Mouse (Mus musculus): ENCODE results near the gene Clec1a. TPM values are rescaled to one million over a fixed set of nuclear protein-coding genes. Genes with fewer than 3 reads are reported as not detected.
"Not testable (repeated sequence)": the region's sequence is repeated elsewhere in the genome, so short reads cannot be mapped to it uniquely, and the experiment has no call there.

Clec1a gene
- 0.42 and 0.68 TPM in 2 replicates for polyA plus RNA-seq (2016; fragmentation: Nextera tagmentation; extraction: Ambion mirVana)

GRCm38 (mm10) chr6:129451411-129452039, at the start of gene Clec1a:
Gene Clec1a, minus strand, starts transcription at chr6:129452000.
- H3K9me3 ChIP-seq (replicated peaks) = no peaks in the 10 kb centered on the region
- no peak for DNase-seq (ENCODE audit: low spot score)
- no peaks in the 10 kb centered on the region for H3K27me3 ChIP-seq (ENCODE audit: low read depth, poor library complexity, severe bottlenecking)
- H3K4me3 ChIP-seq = no peak within 1 kb of the TSS
- H3K4me1 ChIP-seq = no peaks in the 10 kb centered on the region
- WGBS = 69% methylated on average over 13 of the region's 13 CpGs
- no peak within 1 kb of the TSS for H3K27ac ChIP-seq (replicated peaks)
- no peaks in the 10 kb centered on the region for H3K36me3 ChIP-seq

DNA sequence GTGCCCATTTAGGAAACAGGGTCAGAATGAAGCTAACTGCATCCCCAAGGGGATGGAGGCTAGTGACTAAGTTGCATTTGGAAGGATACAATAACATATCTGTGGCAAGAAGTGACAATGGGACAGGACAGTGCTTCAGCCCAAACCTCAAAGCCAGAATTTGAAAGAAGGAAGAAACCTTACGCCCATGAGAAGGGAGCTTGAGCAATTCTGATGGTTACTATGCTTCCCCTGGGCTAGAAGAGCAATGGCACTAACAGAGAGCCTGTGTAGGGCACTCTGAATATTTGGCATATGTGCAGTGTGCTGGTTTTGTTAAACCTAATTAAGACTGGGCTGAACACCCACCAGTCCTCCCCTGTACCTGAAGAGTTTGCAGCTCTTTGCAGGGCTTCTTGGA, 47.7 kb upstream of the Clec1a start:
- H3K27ac ChIP-seq (replicated peaks); H3K4me3 ChIP-seq; H3K36me3 ChIP-seq; H3K4me1 ChIP-seq; DNase-seq (ENCODE audit: low spot score); H3K27me3 ChIP-seq (ENCODE audit: low read depth, poor library complexity, severe bottlenecking): not testable (repeated sequence)
- 87% methylated on average over 1 of the region's 1 CpGs for WGBS
- H3K9me3 ChIP-seq (replicated peaks) = peaks cover 14% of the 10 kb centered on the region; the same call in 1 of the 2 replicates

DNA sequence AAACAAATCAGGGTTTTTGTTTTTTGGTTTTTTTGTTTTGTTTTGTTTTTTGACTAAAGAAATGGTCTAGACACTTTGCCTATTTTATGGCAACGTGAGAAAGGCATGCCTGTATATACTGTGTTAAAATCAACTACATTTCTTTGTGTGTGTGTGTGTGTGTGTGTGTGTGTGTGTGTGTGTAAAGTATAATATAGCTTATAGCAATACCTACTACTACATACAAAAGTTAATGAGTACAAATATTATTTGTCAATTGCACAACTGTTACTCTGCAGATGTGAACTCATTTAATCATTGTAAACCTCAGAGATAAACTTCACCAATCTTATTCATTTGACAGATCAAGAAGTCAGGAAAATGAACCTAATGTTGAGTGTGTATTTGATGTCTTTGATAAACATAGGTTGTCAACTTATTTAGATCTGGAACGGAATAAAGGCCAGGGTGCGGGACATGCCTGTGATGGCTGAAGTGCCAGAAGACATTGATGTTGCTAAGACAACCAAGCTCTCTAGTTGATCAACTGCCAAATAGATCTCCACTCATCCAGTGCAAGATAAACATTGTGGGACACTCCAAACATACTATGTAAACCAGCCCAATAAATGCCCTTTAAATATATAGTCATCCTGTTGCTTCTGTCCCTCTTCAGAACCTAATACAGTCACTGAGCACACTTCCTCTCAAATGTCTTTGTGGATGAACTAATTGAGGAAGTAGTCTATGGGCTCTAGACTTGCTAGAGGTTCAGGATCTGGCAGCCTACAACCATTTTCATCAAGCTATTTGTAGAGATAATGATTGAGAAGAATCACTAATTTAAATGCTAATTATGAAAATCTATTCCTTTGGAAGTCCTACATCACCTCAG, 45.8 kb upstream of the Clec1a start:
- Histone ChIP-seq H3K4me1 (no peaks in the 10 kb centered on the region), H3K9me3 (replicated peaks) (peaks cover 3% of the 10 kb centered on the region; the same call in 1 of the 2 replicates), H3K27ac (replicated peaks) (no peak overlapping the region), H3K27me3 (ENCODE audit: low read depth, poor library complexity, severe bottlenecking) (no peaks in the 10 kb centered on the region), H3K36me3 (no peaks in the 10 kb centered on the region), H3K4me3 (no peak overlapping the region)
- DNase-seq (ENCODE audit: low spot score) = no peak
- 90% methylated on average over 3 of the region's 3 CpGs for WGBS

DNA sequence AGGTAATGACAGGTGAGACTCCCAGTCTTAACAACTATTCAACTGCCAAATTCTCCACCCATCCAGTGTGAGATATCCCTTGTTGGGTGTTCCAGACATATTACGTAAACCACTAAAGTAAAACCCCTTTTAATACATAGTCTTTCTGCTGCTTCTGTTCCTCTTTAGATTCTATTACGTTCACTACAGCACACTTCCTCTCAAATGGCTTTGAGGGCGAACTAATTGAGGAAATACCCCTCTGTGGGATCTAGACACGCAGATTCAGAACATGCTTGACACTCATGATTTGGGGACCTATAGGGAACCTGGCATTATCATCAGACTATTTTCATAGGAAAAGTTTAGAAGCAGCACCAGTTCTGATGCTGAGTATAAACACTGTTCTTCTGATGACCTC, 43.1 kb upstream of the Clec1a start:
- no peak overlapping the region for H3K27ac ChIP-seq (replicated peaks)
- no peaks in the 10 kb centered on the region for H3K4me1 ChIP-seq
- H3K4me3 ChIP-seq = no peak overlapping the region
- 90% methylated on average over 4 of the region's 4 CpGs for WGBS
- H3K9me3 ChIP-seq (replicated peaks) = no peaks in the 10 kb centered on the region
- no peaks in the 10 kb centered on the region for H3K36me3 ChIP-seq
- H3K27me3 ChIP-seq (ENCODE audit: low read depth, poor library complexity, severe bottlenecking) = no peaks in the 10 kb centered on the region
- no peak for DNase-seq (ENCODE audit: low spot score)

- Histone ChIP-seq H3K4me3 (no peak overlapping the region), H3K27me3 (ENCODE audit: low read depth, poor library complexity, severe bottlenecking) (no peaks in the 10 kb centered on the region), H3K27ac (replicated peaks) (no peak overlapping the region), H3K4me1 (no peaks in the 10 kb centered on the region), H3K9me3 (replicated peaks) (no peaks in the 10 kb centered on the region), H3K36me3 (no peaks in the 10 kb centered on the region)
- WGBS = 65% methylated on average over 8 of the region's 8 CpGs
- DNase-seq (ENCODE audit: low spot score) = no peak
These were observed 28.5 kb upstream of the Clec1a start for GRCm38 (mm10) chr6:129480089-129480958.

DNA sequence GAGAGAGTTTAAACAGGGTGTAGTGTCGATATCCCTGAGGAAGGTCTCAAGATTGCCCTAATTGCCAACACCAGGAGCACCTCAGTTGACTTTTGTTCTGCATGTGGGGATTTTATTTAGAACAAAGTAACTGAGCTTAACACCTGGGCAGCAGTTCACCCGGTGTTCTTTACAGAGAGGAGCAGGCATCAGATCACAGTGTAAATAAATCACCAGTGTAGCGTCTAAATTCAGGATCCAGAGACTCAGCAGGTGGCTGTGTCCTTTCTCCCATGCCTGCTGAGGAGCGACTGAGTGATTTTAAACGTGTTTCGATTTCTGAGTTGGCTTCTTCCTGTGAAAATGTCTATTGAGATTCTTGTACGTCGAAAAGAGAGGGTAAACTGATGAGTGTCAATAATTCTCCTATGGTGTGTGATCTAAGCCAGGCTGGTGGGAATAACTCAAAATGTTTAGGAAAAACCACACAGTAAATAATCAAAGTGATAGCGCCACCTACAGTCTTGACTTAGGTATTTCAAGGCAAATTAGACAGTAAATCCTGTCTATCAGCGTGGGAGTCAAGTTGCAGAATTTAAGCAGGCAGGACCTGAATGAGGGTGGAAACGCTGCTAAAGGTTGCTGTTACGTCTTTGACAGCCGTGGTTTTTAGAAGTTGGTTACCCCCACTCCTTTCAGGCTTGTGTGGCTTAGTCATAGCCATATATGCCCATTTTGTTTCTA, 24.8 kb upstream of the Clec1a start:
- H3K9me3 ChIP-seq (replicated peaks) = no peaks in the 10 kb centered on the region
- DNase-seq (ENCODE audit: low spot score) = no peak
- 35% methylated on average over 13 of the region's 13 CpGs for WGBS
- no peak overlapping the region for H3K4me3 ChIP-seq
- no peaks in the 10 kb centered on the region for H3K36me3 ChIP-seq
- H3K4me1 ChIP-seq = no peaks in the 10 kb centered on the region
- no peaks in the 10 kb centered on the region for H3K27me3 ChIP-seq (ENCODE audit: low read depth, poor library complexity, severe bottlenecking)
- H3K27ac ChIP-seq (replicated peaks) = no peak overlapping the region

DNA sequence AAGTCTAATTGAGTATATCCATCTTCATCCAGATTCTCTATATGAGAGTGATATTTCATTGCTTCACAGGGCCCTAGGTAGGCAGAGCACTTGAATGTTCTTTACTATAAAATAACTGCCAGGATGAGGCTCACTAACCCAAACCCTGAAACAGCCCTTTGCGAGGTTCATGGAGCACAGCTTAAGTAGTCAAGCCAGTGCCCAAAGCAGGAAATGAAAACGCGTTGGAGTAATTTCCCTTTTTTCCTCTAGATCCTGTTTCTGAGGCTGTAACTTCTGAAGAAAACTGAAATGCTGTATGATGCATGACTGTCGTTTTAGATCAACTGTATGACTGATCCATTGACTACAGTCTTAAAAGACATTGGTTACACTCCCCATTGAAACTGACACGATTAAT, 20.8 kb upstream of the Clec1a start:
- H3K9me3 ChIP-seq (replicated peaks) = no peaks in the 10 kb centered on the region
- WGBS = 85% methylated on average over 5 of the region's 5 CpGs
- no peak for DNase-seq (ENCODE audit: low spot score)
- no peaks in the 10 kb centered on the region for H3K27me3 ChIP-seq (ENCODE audit: low read depth, poor library complexity, severe bottlenecking)
- H3K27ac ChIP-seq (replicated peaks) = no peak overlapping the region
- H3K4me1 ChIP-seq = no peaks in the 10 kb centered on the region
- H3K36me3 ChIP-seq = no peaks in the 10 kb centered on the region
- no peak overlapping the region for H3K4me3 ChIP-seq

- no peaks in the 10 kb centered on the region for H3K36me3 ChIP-seq
- no peak overlapping the region for H3K4me3 ChIP-seq
- H3K9me3 ChIP-seq (replicated peaks) = no peaks in the 10 kb centered on the region
- no peaks in the 10 kb centered on the region for H3K4me1 ChIP-seq
- DNase-seq (ENCODE audit: low spot score) = no peak
- H3K27ac ChIP-seq (replicated peaks) = no peak overlapping the region
- WGBS = 94% methylated on average over 6 of the region's 6 CpGs
- H3K27me3 ChIP-seq (ENCODE audit: low read depth, poor library complexity, severe bottlenecking) = no peaks in the 10 kb centered on the region
These were observed 19.6 kb upstream of the Clec1a start for GRCm38 (mm10) chr6:129471386-129471785.

- DNase-seq (ENCODE audit: low spot score) = no peak
- Histone ChIP-seq H3K4me3 (no peak overlapping the region), H3K27me3 (ENCODE audit: low read depth, poor library complexity, severe bottlenecking) (no peaks in the 10 kb centered on the region), H3K9me3 (replicated peaks) (no peaks in the 10 kb centered on the region), H3K27ac (replicated peaks) (no peak overlapping the region), H3K4me1 (no peaks in the 10 kb centered on the region), H3K36me3 (no peaks in the 10 kb centered on the region)
- WGBS = 80% methylated on average over 6 of the region's 6 CpGs
These were observed 2.1 kb downstream of the Clec1a start for GRCm38 (mm10) chr6:129449743-129450142.

DNA sequence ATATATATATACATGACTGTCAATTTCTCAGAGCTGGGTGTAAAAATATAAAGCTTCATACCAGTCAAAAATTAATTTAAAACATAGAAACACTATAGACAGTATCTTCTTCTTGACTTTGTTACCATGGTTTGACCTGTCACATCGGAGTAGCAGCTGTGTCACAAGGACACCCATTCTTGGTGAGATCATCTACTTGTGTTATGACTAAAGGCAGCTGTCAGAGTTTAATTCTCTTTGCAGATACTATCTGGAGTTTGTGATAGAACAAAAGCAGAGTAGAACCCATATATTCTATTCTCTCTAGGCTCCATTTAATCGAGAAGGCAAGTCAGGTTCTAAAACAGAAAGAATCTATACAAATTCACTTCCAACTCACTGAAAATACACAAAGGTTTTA, 13.8 kb downstream of the Clec1a start:
- DNase-seq (ENCODE audit: low spot score) = no peak
- Histone ChIP-seq H3K27me3 (ENCODE audit: low read depth, poor library complexity, severe bottlenecking) (no peaks in the 10 kb centered on the region), H3K9me3 (replicated peaks) (no peaks in the 10 kb centered on the region), H3K36me3 (no peaks in the 10 kb centered on the region), H3K4me3 (no peak overlapping the region), H3K4me1 (no peaks in the 10 kb centered on the region), H3K27ac (replicated peaks) (no peak overlapping the region)
- 86% methylated on average over 2 of the region's 2 CpGs for WGBS

GRCm38 (mm10) chr6:129436025-129436424, 15.8 kb downstream of the Clec1a start:
- H3K27me3 ChIP-seq (ENCODE audit: low read depth, poor library complexity, severe bottlenecking) = no peaks in the 10 kb centered on the region
- H3K4me3 ChIP-seq = no peak overlapping the region
- H3K4me1 ChIP-seq = no peaks in the 10 kb centered on the region
- DNase-seq (ENCODE audit: low spot score) = no peak
- no peaks in the 10 kb centered on the region for H3K9me3 ChIP-seq (replicated peaks)
- H3K36me3 ChIP-seq = no peaks in the 10 kb centered on the region
- WGBS = 90% methylated on average over 3 of the region's 3 CpGs
- H3K27ac ChIP-seq (replicated peaks) = no peak overlapping the region

- WGBS = 72% methylated on average over 5 of the region's 5 CpGs
- H3K4me1 ChIP-seq = no peaks in the 10 kb centered on the region
- no peak overlapping the region for H3K4me3 ChIP-seq
- H3K9me3 ChIP-seq (replicated peaks) = no peaks in the 10 kb centered on the region
- H3K36me3 ChIP-seq = no peaks in the 10 kb centered on the region
- DNase-seq (ENCODE audit: low spot score) = no peak
- H3K27ac ChIP-seq (replicated peaks) = no peak overlapping the region
- no peaks in the 10 kb centered on the region for H3K27me3 ChIP-seq (ENCODE audit: low read depth, poor library complexity, severe bottlenecking)
These were observed 17.6 kb downstream of the Clec1a start for GRCm38 (mm10) chr6:129434239-129434638.
